Mouse (Mus musculus) cortical plate, adult 2 months (tissue): Measurements from ENCODE around the gene Polr1d. TPM values are rescaled to one million over a fixed set of nuclear protein-coding genes. Genes with fewer than 3 reads are reported as not detected.

ENCODE experiments used
- H3K27ac ChIP-seq: fragments of 200-500 bp; 2 replicates; pipeline ENCODE4 v1.5.1; 2012; ENCODE audit warnings: low read length, control low read depth, inconsistent platforms; ENCODE audit not compliant: insufficient read depth
- H3K4me1 ChIP-seq: fragments of 200-500 bp; 2 replicates; pipeline ENCODE4 v1.6.1; 2011; ENCODE audit warnings: low read length; ENCODE audit not compliant: control insufficient read depth, insufficient read depth
- H3K4me3 ChIP-seq: fragments of 200-500 bp; 2 replicates; pipeline ENCODE4 v1.5.1; 2011; ENCODE audit warnings: mild to moderate bottlenecking, low read length, control low read depth; ENCODE audit not compliant: insufficient read depth
- CTCF ChIP-seq: fragments of 200-500 bp; IDR thresholded peaks from 2 replicates; pipeline ENCODE4 v1.5.1; 2011; ENCODE audit warnings: mild to moderate bottlenecking, control low read depth, low read length; ENCODE audit not compliant: insufficient read depth; ENCODE audit errors: extremely low read depth
- POLR2A ChIP-seq: fragments of 200-500 bp; IDR thresholded peaks from 2 replicates; pipeline ENCODE4 v1.6.1; 2011; ENCODE audit warnings: mild to moderate bottlenecking, low read length, control low read depth; ENCODE audit not compliant: insufficient read depth; ENCODE audit errors: extremely low read depth
- polyA plus RNA-seq: library from polyadenylated mRNA; depleted of rRNA; stranded (reverse); fragments of >200 nt; gene quantifications from 2 replicates; pipeline ENCODE4 v1.2.3, GENCODE M21; 2012

Gene Polr1d
- polyA plus RNA-seq, 1 experiment: 73.0 TPM

DNA sequence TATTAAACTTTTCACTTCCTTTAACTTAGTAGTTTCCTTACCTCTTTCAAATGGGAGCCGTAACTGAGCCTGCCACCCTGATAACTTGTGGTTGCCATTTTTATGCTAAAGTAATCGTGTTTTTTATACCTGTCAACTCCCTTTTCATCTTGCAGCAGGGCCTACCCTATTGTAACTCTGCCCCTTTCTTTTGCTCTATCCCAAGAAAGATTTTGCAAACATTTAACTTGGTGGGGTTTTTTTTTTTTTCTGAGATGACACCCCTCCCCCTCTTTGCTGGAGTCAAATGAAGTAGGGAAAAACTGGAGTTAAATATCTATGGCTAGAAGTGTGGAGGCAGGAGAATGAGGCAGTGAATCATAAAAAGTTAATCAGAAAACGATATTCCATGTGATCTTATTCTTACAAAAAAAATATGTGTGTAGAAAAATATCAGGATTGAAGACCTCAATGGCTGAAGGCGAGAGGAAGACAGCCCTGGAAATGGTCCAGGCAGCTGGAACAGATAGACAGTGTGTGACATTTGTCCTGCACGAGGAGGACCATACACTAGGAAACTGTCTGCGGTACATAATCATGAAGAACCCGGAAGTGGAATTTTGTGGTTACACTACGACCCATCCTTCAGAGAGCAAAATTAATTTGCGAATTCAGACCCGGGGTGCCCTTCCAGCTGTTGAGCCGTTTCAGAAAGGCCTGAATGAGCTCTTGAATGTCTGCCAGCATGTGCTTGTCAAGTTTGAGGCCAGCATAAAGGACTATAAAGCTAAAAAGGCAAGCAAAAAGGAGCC lies 1.5 kb downstream of the Polr1d start:
- peak overlapping the region; percentile 91 for H3K4me3 ChIP-seq
- peaks cover 3% of the 10 kb centered on the region; the same call in 1 of the 2 replicates for H3K4me1 ChIP-seq
- TF ChIP-seq POLR2A (no peak), CTCF (no peak)
- H3K27ac ChIP-seq: no peak overlapping the region

GRCm38 (mm10) chr5:147085201-147085894 lies 8.5 kb downstream of the Polr1d start:
- H3K4me3 ChIP-seq: no peak overlapping the region
- H3K4me1 ChIP-seq: peaks cover 8% of the 10 kb centered on the region
- no peak for TF ChIP-seq POLR2A
- no peak for TF ChIP-seq CTCF
- peak overlapping the region; percentile 59; the same call in 1 of the 2 replicates for H3K27ac ChIP-seq

DNA sequence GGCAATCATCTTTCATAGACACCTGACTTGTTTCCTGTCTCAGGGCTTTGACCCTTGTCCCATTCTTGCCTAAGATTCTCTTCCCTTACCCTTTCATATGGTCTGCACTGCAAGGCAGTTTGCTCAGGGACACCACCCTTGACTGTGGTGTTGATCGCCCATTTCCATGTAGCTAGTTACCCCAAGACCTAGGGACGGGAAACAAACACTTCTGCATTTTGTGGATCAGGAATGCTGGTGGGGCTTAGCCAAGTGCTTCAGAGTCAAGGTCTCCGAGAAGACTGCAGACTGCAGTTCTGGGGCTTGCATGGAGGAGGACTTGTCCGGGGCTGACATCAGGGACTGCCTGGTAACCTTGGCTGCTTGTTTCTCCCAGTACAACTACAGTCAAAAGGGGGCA lies 10.0 kb downstream of the Polr1d start:
- TF ChIP-seq CTCF (no peak), POLR2A (no peak)
- Histone ChIP-seq H3K4me1 (peaks cover 8% of the 10 kb centered on the region), H3K27ac (no peak overlapping the region), H3K4me3 (no peak overlapping the region)

DNA sequence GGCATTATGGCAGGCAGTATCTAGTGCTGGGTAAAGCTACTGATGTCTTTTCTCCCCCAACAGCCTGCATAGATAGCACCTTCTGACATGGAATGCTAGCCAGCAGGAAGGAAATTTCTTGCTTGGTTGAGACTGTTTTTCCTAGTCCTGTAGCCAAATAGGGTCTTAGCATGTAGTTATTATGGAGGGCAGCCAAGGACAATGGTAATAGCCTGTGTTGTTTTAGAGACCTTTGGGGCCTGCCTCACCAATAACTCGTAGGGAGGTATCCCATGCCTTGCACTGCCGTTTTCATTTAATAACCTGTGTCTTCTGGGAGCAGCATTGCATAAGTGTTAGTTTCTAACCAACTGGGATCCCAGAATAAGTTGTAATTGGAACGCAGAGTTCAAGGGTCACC lies 13.0 kb downstream of the Polr1d start:
- TF ChIP-seq POLR2A: no peak
- no peak for TF ChIP-seq CTCF
- no peak overlapping the region; the same call in 1 of the 2 replicates for H3K27ac ChIP-seq
- H3K4me3 ChIP-seq: no peak overlapping the region
- H3K4me1 ChIP-seq: peaks cover 5% of the 10 kb centered on the region

DNA sequence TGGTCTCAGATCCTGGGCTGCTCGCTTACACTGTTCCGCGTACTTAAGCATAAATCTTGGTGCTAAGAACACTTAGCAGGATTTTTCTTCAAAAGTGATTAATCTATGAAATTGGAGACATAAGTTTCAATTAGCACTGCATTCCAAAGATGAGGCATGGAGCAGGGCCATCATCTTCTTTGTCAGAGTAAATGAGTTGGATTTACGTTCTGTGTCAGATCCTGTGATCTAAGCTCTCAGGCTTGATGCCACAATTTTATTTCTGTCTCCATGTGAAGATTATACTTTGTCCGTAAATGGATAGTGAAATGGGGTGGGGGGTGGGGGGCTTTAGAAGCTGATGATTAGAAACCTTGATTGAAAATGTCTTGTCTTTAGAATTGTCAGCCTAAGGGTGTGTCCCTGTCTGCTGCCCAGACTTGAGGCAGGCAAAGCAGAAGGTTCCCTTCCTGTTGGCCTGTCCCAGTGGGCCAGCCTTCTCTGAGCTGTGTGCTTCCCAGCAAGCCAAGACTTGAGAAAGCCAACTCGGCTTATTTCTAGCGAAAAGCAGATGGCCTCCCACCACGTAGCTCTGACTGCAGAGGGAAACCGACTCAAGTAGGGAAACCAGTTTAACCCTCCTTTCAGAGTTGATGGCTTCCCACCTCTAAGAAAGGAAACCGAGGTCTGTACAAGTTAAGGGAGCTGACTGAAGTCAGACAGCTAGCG lies 13.6 kb downstream of the Polr1d start:
- Histone ChIP-seq H3K4me3 (no peak overlapping the region), H3K4me1 (peaks cover 4% of the 10 kb centered on the region), H3K27ac (no peak overlapping the region)
- TF ChIP-seq POLR2A: no peak
- no peak for TF ChIP-seq CTCF

DNA sequence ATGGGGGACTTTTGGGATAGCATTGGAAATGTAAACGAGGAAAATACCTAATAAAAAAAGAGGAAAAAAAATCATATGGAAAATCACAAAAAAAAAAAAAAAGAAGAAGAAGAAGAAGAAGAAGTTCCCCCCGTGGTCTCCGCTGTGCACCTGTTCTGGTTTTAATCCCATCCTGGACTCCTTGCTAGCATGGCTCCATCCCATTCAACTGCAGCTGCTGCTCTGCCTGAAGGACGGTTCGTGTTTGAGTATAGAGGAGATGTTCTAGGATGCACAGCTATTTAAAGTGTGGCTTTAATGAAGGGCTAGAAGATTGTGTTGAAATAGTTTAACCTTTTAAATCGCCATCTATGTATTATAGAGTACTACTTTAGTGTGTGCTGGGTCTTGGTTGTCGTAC lies 15.6 kb downstream of the Polr1d start:
- TF ChIP-seq CTCF (no peak), POLR2A (no peak)
- Histone ChIP-seq H3K27ac (no peak overlapping the region), H3K4me3 (no peak overlapping the region), H3K4me1 (peaks cover 1% of the 10 kb centered on the region)

DNA sequence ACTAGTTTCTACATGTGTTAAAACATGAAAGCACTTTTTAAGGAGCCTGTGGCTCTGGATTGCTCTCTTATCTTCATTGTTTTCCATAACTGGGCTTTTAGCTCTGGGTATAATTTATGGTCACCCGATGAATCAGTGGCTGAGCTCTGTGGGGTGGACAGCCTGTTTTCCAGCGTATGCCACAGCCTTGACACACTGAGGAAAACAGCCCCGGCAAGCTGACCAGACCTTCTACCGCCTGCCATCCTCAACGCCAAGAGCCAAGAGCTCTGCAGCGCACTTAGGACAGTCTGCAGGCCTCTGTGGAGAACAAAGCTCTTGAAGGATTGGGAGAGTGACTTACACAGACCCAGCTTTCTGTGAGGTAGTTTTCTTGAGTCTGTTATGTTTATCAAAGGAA lies 17.4 kb downstream of the Polr1d start:
- Histone ChIP-seq H3K4me1 (peaks cover 1% of the 10 kb centered on the region), H3K27ac (no peak overlapping the region), H3K4me3 (no peak overlapping the region)
- TF ChIP-seq CTCF (no peak), POLR2A (no peak)

GRCm38 (mm10) chr5:147096586-147096985 lies 19.7 kb downstream of the Polr1d start:
- H3K27ac ChIP-seq: no peak overlapping the region
- TF ChIP-seq CTCF (no peak), POLR2A (no peak)
- no peak overlapping the region for H3K4me3 ChIP-seq
- no peaks in the 10 kb centered on the region for H3K4me1 ChIP-seq

GRCm38 (mm10) chr5:147098667-147099066 lies 21.8 kb downstream of the Polr1d start:
- TF ChIP-seq CTCF: no peak
- H3K4me1 ChIP-seq: no peaks in the 10 kb centered on the region
- no peak overlapping the region for H3K4me3 ChIP-seq
- H3K27ac ChIP-seq: no peak overlapping the region
